Mouse (Mus musculus): Measurements from ENCODE around the gene Vmn1r205. TPM values are rescaled to one million over a fixed set of nuclear protein-coding genes. Genes with fewer than 3 reads are reported as not detected.

Gene Vmn1r205
- not detected for polyA plus RNA-seq (2014; fragmentation: Illumina TruSeq; extraction: RNeasy Lipid Tissue Mini Kit (QIAGEN cat#74804))

GRCm38 (mm10) chr13:22592900-22593299 is at the start of gene Vmn1r205:
TSS of gene Vmn1r205 (minus strand) at chr13:22593000.

GRCm38 (mm10) chr13:22624151-22624550 is 31.4 kb upstream of the Vmn1r205 start, which contains the start of gene Vmn1r206:
TSS of gene Vmn1r206 (minus strand) at chr13:22624251.

DNA sequence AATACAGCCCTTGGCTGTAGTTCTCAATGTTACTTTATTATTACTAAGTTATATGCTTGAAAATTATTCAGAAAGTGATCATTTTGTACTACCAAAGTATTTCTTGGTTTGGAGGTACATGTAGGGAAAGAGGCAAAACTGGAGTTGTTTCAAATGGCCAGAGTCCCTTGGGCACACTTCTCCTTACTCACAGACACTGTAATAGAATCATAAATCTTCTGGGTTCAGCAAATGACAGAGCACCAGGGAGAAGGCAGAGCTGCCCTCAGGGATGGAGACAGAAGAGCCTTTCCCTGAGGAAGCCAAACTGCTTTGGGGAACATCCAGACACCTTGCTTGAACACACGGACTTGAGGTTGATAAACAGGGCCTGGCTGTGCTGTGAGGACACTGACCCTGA is 39.9 kb downstream of the Vmn1r205 start, which contains the start of gene Vmn1r204:
TSS of gene Vmn1r204 (plus strand) at position 301 of the 400 bp plus-strand sequence.

Other genes with a start within 250 kb of the Vmn1r205 start
- gene Vmn1r198, start 242.6 kb downstream of the Vmn1r205 start, polyA plus RNA-seq (2014; fragmentation: Illumina TruSeq; extraction: RNeasy Lipid Tissue Mini Kit (QIAGEN cat#74804)): not detected
- not detected for gene Vmn1r199, start 213.2 kb downstream of the Vmn1r205 start, polyA plus RNA-seq (2014; fragmentation: Illumina TruSeq; extraction: RNeasy Lipid Tissue Mini Kit (QIAGEN cat#74804))
- gene Vmn1r200, start 202.6 kb downstream of the Vmn1r205 start, polyA plus RNA-seq (2014; fragmentation: Illumina TruSeq; extraction: RNeasy Lipid Tissue Mini Kit (QIAGEN cat#74804)): not detected
- not detected for gene Vmn1r201, start 121.1 kb downstream of the Vmn1r205 start, polyA plus RNA-seq (2014; fragmentation: Illumina TruSeq; extraction: RNeasy Lipid Tissue Mini Kit (QIAGEN cat#74804))
- not detected for gene Vmn1r202, start 87.6 kb downstream of the Vmn1r205 start, polyA plus RNA-seq (2014; fragmentation: Illumina TruSeq; extraction: RNeasy Lipid Tissue Mini Kit (QIAGEN cat#74804))
- gene Vmn1r203, start 74.9 kb downstream of the Vmn1r205 start, polyA plus RNA-seq (2014; fragmentation: Illumina TruSeq; extraction: RNeasy Lipid Tissue Mini Kit (QIAGEN cat#74804)): not detected
- not detected for gene Vmn1r204, start 39.8 kb downstream of the Vmn1r205 start, polyA plus RNA-seq (2014; fragmentation: Illumina TruSeq; extraction: RNeasy Lipid Tissue Mini Kit (QIAGEN cat#74804))
- gene Vmn1r206, start 31.3 kb upstream of the Vmn1r205 start, polyA plus RNA-seq (2014; fragmentation: Illumina TruSeq; extraction: RNeasy Lipid Tissue Mini Kit (QIAGEN cat#74804)): not detected
- gene Vmn1r207-ps, start 136.6 kb upstream of the Vmn1r205 start, polyA plus RNA-seq (2014; fragmentation: Illumina TruSeq; extraction: RNeasy Lipid Tissue Mini Kit (QIAGEN cat#74804)): not detected
- gene Vmn1r208, start 184.4 kb upstream of the Vmn1r205 start, polyA plus RNA-seq (2014; fragmentation: Illumina TruSeq; extraction: RNeasy Lipid Tissue Mini Kit (QIAGEN cat#74804)): not detected
- gene Vmn1r209, start 216.7 kb upstream of the Vmn1r205 start, polyA plus RNA-seq (2014; fragmentation: Illumina TruSeq; extraction: RNeasy Lipid Tissue Mini Kit (QIAGEN cat#74804)): not detected
- gene Vmn1r210, start 238.3 kb upstream of the Vmn1r205 start, polyA plus RNA-seq (2014; fragmentation: Illumina TruSeq; extraction: RNeasy Lipid Tissue Mini Kit (QIAGEN cat#74804)): not detected

Data from ovary, adult 10 weeks (tissue).